Comparison of ENCODE assay signal across 22 mouse cellular contexts in genomic region chr9:96063803-96064475, GRCm38 (mm10). TPM values are rescaled to one million over a fixed set of nuclear protein-coding genes. Genes with fewer than 3 reads are reported as not detected.
DNase-seq lines count a peak whose midpoint lies in the region; ATAC-seq and TF ChIP-seq lines count a peak whose summit lies in the region.
"Had no signal": no experiment of that assay in that cellular context is flagged by ENCODE, and none has a peak within 500 bp of the region (broad histone marks: within the 10 kb centered on the region; RNA-seq: fewer than 3 reads in every experiment).

No protein-coding gene starts in this region.

- TF ChIP-seq EP300 in stomach, postnatal 0 days (optimal IDR thresholded peaks at IDR 0.05), result no peak

- peak overlapping the region; percentile 91 for H3K27ac ChIP-seq in kidney, adult 2 months (ENCODE audit: insufficient read depth, low read depth, low read length)
- no peak overlapping the region for H3K27ac ChIP-seq in stomach, postnatal 0 days (replicated peaks)
- H3K27ac ChIP-seq: embryonic facial prominence, embryonic 15.5 days; forebrain, embryonic 10.5 days; gastrocnemius, adult 2 months; heart, embryonic 13.5 days; hindbrain, embryonic 12.5 days had no signal

- no peak overlapping the region for H3K4me2 ChIP-seq in stomach, postnatal 0 days (replicated peaks; ENCODE audit: low read depth)
- H3K4me2 ChIP-seq: embryonic facial prominence, embryonic 15.5 days; heart, embryonic 13.5 days; hindbrain, embryonic 12.5 days had no signal

- H3K27me3 ChIP-seq in kidney, adult 2 months (replicated peaks; ENCODE audit: control insufficient read depth, insufficient read depth, low read length), result no peaks in the 10 kb centered on the region
- H3K27me3 ChIP-seq in stomach, postnatal 0 days (ENCODE audit: control insufficient read depth, insufficient read depth, low read length), result no peaks in the 10 kb centered on the region
- H3K27me3 ChIP-seq: embryonic facial prominence, embryonic 15.5 days; heart, embryonic 13.5 days; hindbrain, embryonic 12.5 days had no signal

- ATAC-seq in stomach, postnatal 0 days (ENCODE audit: low FRiP score, low TSS enrichment), result no peak
- ATAC-seq: forebrain, embryonic 14.5 days had no signal

- H3K36me3 ChIP-seq in kidney, adult 2 months (ENCODE audit: control insufficient read depth, insufficient read depth, low read length), result no peaks in the 10 kb centered on the region
- no peaks in the 10 kb centered on the region for H3K36me3 ChIP-seq in stomach, postnatal 0 days (ENCODE audit: control insufficient read depth, insufficient read depth, low read length)

- no peak overlapping the region for H3K9ac ChIP-seq in stomach, postnatal 0 days (ENCODE audit: low read length)
- H3K9ac ChIP-seq: embryonic facial prominence, embryonic 15.5 days; heart, embryonic 13.5 days; hindbrain, embryonic 12.5 days had no signal

- peak; percentile 92 for DNase-seq in kidney, adult 2 months
- DNase-seq in kidney, adult 9 months, result peak; percentile 92
- DNase-seq in kidney, postnatal 10 days, result peak; percentile 49
- DNase-seq in kidney, postnatal 4 days, result peak; percentile 12 to 25
- DNase-seq in stomach, postnatal 0 days (ENCODE audit: low spot score), result no peak
- no peak for DNase-seq in lung, postnatal 25 days (ENCODE audit: low spot score)
- DNase-seq in adrenal gland, postnatal 4 days (ENCODE audit: low spot score in 2 of 2), result no peak
- DNase-seq: adrenal gland, adult 8-10 months; adrenal gland, postnatal 36 days; cerebellum, adult 11 months; cerebellum, adult 8-10 months; cerebellum, postnatal 14 days; embryo, embryonic 11 days; gastrocnemius, adult 2 months; gastrocnemius, postnatal 25 days; heart, postnatal 4 days had no signal

- no peak overlapping the region for H3K4me3 ChIP-seq in kidney, adult 2 months (ENCODE audit: insufficient read depth, low read depth, low read length)
- H3K4me3 ChIP-seq in stomach, postnatal 0 days (ENCODE audit: low read depth, low read length), result no peak overlapping the region
- H3K4me3 ChIP-seq: embryonic facial prominence, embryonic 15.5 days; erythroblast, embryonic 14.5 days; forebrain, embryonic 10.5 days; gastrocnemius, adult 2 months; heart, embryonic 13.5 days; hindbrain, embryonic 12.5 days had no signal

- WGBS in kidney, adult 2 months, result 21% methylated on average over 5 of the region's 5 CpGs
- whole genome bisulfite sequencing in stomach, postnatal 0 days, result 66% methylated on average over 5 of the region's 5 CpGs

- TF ChIP-seq CTCF in kidney, adult 2 months (conservative IDR thresholded peaks at IDR 0.05; ENCODE audit: insufficient read depth, insufficient read length, low read depth, low read length), result no peak
- no peak for TF ChIP-seq CTCF in stomach, postnatal 0 days (IDR thresholded peaks at IDR 0.05; ENCODE audit: low read depth)

- peaks cover 14% of the 10 kb centered on the region; the same call in 1 of the 2 replicates for H3K4me1 ChIP-seq in kidney, adult 2 months (ENCODE audit: control insufficient read depth, insufficient read depth, low read length)
- H3K4me1 ChIP-seq in stomach, postnatal 0 days (replicated peaks; ENCODE audit: control insufficient read depth, insufficient read depth), result no peaks in the 10 kb centered on the region
- H3K4me1 ChIP-seq: embryonic facial prominence, embryonic 15.5 days; forebrain, embryonic 10.5 days; heart, embryonic 13.5 days; hindbrain, embryonic 12.5 days had no signal

- H3K9me3 ChIP-seq in stomach, postnatal 0 days (ENCODE audit: control insufficient read depth, low read length), result no peaks in the 10 kb centered on the region
- H3K9me3 ChIP-seq: embryonic facial prominence, embryonic 15.5 days; heart, embryonic 13.5 days; hindbrain, embryonic 12.5 days had no signal

- no peak for TF ChIP-seq POLR2A in kidney, adult 2 months (IDR thresholded peaks at IDR 0.05; ENCODE audit: low read depth, low read length)

RNA-seq across cellular contexts. Expression of gene Gk5, which starts 55.2 kb away (rescaled TPM):
- polyA plus RNA-seq in kidney, adult 2 months (2012; rRNA removed), result 6.7 and 6.9 TPM in 2 replicates
- polyA plus RNA-seq in stomach, postnatal 0 days (2015; fragmentation: Nextera tagmentation; extraction: Ambion mirVana), result 8.7 and 9.8 TPM in 2 replicates
- total RNA-seq in adrenal gland, postnatal 4 days (2021), result 10 to 100 TPM; 18.5 to 18.7 TPM
- polyA plus RNA-seq: erythroblast, embryonic 14.5 days had no signal

Comparison
In these comparisons a context has a peak if more than half of its experiments do, and no peak if none do; other contexts are left out.
1. DNase-seq: peak in kidney, adult 2 months (single experiment), kidney, adult 9 months (single experiment), kidney, postnatal 10 days (single experiment) and kidney, postnatal 4 days (2 of 2); none in stomach, postnatal 0 days (single experiment), lung, postnatal 25 days (single experiment) and adrenal gland, postnatal 4 days (0 of 2).